Mouse (Mus musculus) brain, embryonic 14.5 days (tissue): ENCODE measurements around the gene Anapc16.

Experiments
- CTCF ChIP-seq: fragments of 200-500 bp; IDR thresholded peaks from 2 replicates; pipeline ENCODE4 v1.5.1; 2012; ENCODE audit warnings: inconsistent platforms, mild to moderate bottlenecking, moderate library complexity, borderline replicate concordance; ENCODE audit not compliant: insufficient read depth, insufficient read length; ENCODE audit errors: extremely low read depth
- POLR2A ChIP-seq: fragments of 200-500 bp; IDR thresholded peaks from 2 replicates; pipeline ENCODE4 v1.6.1; 2012; ENCODE audit warnings: mild to moderate bottlenecking, inconsistent platforms, borderline replicate concordance; ENCODE audit not compliant: poor library complexity, insufficient read depth, insufficient read length, severe bottlenecking; ENCODE audit errors: extremely low read depth

DNA sequence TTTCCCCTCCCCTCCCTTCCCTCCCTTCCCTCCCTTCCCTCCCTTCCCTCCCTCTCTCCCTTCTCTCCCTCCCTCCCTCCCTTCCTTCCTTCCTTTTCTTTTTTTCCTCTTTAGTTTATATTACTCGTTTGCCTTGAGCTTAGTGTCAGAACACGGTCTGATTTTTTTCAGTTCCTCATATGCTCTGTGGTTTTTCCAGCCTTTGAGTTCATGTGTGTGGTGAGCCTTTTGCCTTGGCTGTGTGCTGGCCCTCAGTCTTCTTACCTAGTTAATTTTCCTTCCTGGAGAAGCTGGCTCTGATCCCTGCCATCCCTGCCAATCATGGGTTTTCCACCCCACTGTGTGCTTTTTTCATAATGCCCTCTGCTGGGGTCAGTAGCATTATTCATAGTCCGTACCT, 6.2 kb upstream of the Anapc16 start:
- no peak for TF ChIP-seq POLR2A
- TF ChIP-seq CTCF, result no peak
